Mouse (Mus musculus) retina, embryonic 14.5 days (tissue): ENCODE data around the gene Cdk7.
"Not testable (repeated sequence)": the region's sequence is repeated elsewhere in the genome, so short reads cannot be mapped to it uniquely, and the experiment has no call there.

ENCODE experiments used
- DNase-seq: peaks from one replicate; pipeline ENCODE4 v3.0.0-alpha.2; 2015; ENCODE audit warnings: low spot score

The Cdk7 gene

DNA sequence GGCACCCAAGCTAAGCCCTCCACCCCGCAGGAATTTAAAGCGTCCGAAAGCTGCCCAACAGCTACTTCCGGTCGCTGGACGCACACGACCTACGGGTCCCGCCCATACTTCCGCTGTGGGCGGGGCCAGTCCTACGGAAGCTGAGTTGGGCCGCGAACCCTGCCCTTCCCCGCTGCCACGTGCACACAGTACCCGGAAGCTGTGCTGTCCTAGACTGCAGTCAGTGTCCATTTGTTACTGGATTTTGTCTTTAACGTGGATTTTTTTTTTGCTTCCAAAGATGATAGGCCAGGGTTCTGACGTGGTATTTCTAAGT lies at the start of gene Cdk7:
Cdk7 (minus strand) TSS at position 79 of the 316 bp plus-strand sequence.
- peak; percentile 97 for DNase-seq

DNA sequence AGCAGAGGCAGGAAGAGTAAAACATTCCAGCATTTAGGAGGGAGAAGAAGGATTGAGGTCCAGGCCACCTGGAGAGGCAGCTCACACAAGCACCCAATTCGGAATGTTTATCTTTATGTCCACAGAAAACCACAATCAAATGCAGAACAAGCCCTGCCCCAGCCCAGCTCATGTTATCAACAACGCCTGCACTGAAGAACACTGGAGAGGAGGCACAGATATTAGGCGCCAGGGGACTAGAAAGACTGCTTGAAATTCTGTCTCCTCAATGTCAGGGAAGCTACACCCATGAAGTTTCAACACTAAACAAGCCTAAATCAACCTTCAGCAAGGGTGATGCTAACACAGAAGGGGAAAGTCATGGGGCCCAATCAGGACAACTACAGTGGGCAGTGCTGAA lies 46.8 kb upstream of the Cdk7 start:
- no peak for DNase-seq

DNA sequence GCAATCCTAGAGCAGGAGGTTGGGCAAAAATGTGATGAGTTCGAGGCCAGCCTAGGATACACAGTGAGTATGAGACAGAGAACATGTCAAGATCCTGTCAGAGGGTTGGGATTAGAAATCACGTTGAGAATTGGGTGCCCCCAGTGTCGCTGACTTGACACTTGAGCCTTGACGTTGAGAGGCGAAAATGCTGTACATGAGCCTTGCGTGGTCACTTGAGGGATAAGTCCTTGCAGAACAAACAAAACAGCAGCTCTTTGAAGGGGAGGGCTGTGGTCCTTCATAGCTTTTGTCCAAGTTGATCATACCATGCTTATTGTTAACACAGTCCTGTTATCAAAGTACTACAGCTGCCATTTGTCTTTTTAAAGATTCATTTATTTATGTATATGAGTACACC lies 46.0 kb upstream of the Cdk7 start:
- no peak for DNase-seq

DNA sequence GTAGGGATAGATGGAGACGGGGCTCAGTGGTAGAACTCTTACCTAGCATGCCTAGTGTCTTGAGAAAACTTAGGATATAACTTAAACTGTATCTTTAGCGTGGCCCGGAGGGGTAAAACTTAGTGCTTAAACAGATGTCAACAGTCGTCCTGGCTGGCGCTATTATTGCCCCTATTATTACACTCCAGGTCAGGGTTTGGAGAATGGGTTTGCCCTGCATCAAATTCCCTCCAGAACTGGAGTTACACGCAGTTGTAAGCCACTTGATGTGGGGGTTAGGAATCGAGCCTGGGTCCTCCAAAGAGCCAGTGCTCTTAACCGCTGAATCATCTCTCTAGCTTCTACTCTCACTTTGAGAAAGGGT lies 45.3 kb upstream of the Cdk7 start:
- no peak for DNase-seq

DNA sequence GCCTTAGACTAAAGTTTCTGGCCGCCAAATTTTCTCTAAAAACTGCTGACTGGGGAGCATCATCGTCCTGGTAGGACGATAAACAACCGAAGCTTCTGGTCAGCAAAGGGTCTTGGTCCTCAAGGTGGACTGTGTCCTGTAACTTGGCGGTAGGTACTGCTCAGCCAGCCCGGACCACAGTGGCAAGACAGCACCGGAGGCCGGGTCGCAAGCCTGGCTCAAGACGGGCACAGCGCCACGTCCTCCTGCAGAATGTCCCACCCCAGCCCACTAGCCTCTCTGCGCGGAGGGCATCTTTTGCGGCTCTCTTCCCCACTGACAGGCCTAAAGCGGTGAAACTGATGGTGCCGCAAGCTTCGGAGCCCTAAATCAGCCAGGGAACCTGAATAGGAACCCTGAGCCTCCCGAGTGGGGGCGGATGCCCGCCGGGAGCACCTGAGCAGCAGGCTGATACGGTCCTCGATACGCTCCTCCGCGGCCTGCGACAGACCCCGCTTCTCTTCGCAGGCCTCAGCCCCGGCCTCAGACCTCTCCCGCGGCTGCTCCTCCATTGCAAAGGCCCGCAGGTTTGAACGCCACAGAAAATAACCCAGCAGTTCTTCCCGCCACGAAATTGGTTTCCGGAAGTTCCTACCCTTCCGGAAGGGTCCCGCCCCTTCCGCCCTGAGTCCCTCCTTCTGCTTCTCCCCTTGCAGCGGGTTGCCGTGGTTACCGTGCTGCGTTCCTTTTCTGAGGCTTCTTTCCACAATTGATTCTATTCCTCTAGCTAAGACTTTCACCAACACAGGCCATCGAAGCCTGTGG lies 44.7 kb upstream of the Cdk7 start, which contains the start of gene Cenph:
Cenph (minus strand) TSS at position 648 of the 804 bp plus-strand sequence.
- DNase-seq: peak; percentile 90

DNA sequence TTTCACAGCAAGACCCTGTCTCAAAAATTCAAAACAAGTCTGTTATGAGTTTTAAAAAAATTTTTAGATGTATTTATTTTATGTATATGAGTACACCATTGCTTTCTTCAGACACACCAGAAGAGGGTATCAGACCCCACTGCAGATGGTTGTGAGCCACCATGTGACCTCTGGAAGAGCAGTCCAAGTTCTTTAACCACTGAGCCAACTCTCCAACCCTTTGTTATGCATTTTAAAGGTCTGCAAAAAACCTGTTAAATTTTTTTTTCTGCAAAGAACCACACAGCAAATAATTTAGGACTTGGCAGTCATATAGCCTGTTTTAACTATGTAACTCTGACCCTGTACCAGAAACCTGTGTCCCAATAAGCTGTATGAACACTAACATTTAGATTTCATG lies 44.0 kb upstream of the Cdk7 start:
- DNase-seq: no peak

DNA sequence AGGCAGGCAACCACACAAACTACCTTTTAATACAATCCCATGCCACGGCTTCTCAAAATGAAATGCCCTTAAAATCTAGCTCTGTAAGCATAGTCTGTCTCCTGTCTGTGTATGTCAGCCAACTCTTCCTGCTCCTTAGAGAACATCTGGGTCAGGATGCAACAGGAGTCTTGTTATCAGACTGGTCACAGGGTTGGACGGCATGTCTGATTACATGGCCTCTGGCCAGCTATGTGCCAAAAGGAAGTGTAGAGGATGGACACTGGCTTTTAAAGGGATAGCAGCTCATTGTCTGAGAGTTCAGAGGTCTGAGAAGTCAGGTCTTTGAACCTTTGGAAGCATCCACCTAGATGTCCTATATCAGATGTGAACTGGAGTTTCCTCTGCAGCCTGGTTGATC lies 24.6 kb upstream of the Cdk7 start:
- DNase-seq: no peak

DNA sequence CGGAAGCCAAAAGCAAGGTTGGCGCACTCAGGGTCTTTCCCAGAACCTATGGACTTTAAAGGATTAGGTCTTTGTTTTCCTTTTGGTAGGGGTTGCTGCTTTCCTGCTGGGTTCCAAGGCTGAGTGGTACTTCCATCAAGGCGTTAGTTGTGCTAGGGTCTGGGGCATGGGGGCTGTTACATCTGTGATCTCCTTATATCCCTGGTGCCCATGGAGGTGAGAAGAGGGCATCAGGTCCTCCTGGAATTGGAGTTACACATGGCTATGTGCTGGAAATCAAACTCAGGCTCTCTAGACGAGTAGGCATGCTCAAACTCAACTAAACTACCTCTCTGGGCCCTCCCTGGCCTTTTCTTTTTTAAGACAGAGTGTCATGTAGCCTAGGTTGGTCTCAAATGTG lies 23.4 kb upstream of the Cdk7 start:
- no peak for DNase-seq

DNA sequence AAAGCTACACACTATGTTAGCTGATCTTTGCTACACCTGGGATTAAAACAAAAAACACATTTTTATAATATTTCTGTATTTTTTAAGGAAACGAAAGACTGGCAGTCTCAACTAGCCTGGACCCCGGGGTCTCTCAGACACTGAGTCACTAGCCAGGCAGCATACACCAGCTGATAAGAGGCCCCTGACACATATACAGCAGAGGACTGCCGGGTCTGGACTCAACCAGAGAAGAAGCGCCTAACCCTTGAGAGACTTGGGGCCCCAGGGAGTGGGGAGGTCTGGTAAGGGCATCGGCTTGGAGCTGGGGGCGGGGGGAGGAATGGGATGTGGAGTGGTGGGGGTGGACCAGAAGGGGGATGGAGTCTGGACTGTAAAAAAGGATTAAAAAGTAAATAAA lies 22.3 kb upstream of the Cdk7 start:
- DNase-seq: no peak

DNA sequence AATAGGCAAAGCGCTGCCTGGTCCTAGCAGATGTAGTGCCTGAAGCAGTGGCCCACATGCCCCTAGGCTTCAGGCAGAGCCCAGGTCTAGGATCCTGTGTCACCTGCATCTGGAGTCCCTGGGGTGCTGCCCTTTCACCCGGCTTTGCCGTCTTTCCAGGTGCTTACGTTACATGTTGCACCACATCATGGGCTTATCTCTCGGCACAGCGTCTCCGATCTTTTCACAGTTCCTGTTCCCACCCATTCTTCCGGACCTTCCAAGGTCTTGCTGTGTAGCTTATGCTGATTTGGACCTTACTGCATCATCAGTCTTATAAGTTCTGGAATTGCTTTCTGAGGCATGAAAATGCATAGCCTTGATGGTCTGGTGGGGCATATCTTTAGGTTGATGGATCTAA lies 21.8 kb upstream of the Cdk7 start:
- DNase-seq: no peak

DNA sequence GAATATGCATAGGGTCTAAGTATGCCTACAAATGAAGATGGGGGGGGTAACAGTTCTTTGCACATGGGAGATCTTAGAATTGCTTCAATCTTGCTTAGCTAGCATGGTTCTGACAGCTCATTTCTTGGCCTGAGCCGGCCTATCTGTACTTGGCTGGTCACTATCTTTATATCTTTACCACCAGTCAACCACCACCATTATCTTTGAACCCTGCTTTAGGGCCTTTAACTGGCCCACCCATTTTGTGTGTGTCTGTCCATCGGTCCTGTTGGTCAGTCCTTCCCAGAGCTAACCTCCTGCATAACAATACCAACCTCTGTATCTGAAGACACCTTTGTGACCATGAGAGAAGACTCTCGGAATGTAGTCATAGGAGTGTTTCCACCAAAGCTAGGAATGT lies 20.7 kb upstream of the Cdk7 start:
- DNase-seq: no peak

DNA sequence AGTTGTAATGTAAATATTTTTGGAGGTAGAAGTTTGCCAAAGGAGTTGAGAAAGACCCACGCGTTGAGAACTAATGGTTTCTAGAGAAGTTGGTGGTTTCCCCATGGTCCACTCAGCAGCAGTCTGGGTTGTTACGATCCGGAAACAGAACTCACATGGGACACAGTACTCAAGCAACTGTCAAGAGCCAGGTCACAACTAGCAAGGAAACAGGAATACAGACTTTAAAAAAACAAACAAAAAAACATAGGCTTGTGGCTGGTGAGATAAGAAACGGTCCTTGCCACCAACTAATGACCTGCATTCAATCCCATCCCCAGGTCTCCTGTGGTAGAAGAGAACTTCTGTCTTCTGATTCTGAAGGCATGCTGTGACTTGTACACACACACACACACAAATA lies 20.1 kb upstream of the Cdk7 start:
- DNase-seq: no peak

DNA sequence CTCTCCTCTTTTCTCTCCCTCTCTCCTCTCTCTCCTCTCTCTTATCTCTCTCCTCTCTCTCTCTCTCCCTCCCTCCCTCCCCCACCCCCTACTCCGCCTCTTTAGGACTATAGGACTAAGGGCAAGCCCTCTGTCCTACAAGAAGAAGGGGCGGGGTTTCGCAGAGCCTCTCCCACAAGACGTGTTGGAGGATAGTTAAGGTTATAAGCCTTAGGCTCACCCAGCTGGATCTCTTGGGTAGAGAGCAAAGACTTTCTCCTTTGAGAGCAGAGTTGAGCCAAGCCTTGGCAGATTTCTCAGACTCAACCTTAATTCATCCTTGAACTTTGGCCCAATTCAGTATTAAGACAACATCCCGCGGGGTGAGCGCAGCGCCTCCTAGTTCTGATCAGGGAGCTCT lies 17.9 kb upstream of the Cdk7 start:
- DNase-seq: no peak

DNA sequence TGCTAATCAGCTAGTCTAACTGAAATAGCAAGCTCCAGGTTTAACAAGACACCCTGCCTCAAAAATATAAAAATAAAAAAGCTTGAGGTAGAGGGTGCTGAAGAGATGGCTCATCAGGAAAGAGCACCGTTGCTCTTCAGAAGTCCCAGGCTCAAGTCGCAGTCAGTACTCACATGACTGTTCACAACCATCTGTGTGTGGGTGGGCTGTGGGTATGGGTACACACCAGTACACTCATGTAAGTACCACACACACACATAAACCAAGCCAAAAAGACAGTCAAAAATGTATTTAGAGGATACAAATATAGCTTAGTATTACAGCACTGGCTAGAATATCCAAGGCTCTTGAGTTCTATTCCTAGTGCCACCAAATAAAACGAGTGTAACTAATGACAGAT lies 15.4 kb upstream of the Cdk7 start:
- no peak for DNase-seq

DNA sequence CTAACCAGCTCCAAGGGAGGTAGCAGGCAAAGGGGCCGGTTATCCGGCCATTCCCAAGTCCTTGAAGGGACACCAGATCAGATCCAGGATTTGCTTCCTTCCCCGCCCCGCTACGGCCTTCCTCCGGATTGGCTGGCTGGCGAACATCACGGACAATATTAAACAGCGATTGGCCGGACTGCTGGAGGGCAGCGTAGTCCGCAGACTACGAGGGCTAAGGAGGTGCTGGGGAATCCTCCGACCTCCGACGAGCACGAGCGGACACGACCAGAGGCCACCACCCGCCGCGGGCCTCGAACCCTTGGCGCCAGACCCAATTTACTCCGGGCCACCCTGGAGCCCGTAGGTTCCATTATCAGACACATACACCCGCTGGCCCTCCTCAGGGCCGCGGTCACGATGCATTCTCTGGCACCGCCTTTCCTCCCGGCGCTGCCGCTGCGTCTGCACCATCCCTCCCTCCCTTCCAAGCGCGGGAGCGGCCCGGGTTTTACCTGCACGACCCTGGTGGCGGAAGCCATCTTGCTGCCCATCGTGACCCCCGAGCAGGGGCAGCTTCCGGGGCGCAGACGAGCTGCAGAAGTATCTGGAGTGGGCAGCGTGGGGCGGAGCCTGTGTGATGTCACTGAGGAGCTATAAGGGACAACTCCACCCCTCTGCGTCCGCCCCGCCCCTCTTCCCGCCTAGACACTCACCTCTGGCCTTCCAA lies 13.5 kb upstream of the Cdk7 start, which contains the start of gene Mrps36:
Mrps36 (minus strand) TSS at position 624 of the 709 bp plus-strand sequence.
- DNase-seq: peak; percentile 97

DNA sequence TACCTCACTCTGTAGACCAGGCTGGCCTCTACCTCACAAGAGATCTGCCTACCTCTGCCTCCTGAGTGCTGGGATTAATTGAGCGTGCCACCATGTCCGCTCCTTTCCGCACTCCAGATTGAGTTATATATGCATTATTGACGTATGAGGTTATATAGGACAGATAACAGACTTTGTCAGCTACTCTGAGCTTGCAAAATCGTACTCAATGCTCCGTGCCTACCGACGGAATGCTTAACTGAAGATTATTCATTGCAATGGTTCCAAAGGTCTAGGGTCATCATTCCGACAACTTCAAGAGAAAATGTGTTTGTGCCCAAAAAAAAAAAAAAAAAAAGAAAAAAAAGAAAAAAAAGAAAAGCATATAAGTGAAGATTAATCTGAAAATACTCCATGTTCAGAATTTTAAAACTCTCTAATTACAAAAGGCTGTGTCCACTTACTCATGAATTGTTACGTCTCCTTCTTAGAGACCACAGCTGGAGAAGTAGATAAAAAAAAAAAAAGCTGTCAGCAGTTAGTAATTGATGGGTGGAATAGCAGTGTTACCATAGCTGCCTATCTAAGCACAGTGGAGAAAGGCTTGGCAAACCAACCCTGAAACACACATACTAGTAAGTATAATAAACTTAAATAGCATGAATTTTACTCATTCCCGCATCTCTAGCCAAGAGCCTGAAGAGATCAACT lies 12.8 kb upstream of the Cdk7 start:
- no peak for DNase-seq

DNA sequence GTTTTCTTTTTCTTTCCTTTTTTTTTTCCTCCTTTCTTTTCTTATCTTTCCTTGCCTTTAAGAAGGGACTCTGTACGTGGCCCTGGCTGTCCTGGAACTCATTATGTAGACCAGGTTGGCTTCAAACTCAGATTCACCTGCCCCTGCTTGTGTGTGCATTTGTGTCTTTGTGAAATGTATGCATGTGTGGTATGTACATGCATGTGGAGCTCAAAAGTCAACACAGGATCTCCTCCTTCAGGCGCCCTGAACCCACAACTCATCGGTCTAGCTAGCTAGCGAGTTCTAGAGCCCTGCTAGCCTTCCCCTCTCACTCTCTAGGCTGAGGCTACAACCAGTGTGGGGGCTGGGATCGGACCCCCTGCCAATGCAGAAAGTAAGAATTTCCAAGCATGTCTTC lies 12.1 kb upstream of the Cdk7 start:
- DNase-seq: no peak

DNA sequence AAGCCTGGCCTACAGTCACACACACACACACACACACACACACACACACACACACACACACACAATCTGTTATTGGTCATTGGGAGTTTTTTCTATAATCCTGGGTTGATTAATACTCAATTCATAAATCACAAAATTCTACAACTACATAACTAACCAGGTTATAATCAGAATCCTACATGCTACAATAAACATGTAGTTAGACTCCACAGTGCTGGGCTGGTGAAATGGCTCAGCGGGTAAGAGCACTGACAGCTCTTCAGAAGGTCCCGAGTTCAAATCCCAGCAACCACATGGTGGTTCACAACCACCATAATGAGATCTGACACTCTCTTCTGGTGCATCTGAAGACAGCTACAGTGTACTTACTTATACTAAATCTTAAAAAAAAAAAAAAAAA lies 2.0 kb upstream of the Cdk7 start:
- no peak for DNase-seq

DNA sequence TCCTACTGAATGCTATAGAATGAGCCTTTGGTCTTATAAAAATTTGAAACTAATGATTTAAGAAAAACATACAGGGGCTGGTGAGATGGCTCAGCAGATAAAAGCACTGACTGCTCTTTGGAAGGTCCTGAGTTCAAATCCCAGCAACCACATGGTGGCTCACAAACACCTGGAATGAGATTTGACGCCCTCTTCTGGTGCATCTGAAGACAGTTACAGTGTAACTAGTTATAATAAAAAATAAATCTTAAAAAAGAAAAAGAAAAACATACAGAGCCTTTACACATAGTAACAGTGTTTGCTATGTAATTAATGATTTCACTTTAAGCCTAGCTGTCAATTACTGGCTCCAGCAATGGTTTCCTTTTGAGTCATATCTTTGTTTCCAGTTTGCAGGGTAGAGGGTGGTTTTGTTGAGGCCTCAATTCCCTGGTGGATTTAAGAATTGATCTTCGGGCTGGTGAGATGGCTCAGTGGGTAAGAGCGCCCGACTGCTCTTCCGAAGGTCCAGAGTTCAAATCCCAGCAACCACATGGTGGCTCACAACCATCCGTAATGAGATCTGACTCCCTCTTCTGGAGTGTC lies 815 bp upstream of the Cdk7 start:
- not testable (repeated sequence) for DNase-seq

DNA sequence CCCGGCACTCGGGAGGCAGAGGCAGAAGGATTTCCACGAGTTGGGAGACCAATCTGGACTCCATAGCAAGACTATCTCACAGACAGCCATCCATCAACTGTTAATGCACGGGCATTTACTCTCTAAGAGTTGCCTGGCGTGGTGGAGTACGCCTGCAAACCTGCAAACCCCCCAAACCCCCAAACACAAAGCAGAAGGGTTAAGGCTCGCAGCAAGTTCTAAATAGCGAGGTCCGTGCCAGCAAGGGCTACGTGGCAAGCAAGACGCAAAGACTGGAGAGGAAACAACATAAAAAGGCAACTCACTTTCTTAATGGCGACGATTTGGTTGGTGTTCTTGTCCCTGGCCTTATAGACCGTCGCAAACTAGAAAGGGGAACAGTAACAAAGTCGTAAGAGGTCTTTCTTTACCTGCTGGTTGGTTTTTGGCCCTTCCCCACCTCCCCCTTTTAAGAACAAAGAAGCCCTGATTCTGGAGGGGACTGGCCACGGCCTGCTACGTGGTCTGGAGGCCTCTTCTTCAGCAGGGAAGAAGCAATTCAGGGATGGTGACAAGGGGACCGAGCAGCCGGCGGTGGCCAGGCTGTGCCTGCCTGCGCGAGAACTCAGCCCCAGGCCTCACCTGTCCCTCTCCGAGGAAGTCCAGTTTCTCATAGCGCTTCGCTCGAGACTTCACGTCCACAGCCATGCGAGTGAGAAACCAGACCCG lies 432 bp downstream of the Cdk7 start:
- DNase-seq: no peak

DNA sequence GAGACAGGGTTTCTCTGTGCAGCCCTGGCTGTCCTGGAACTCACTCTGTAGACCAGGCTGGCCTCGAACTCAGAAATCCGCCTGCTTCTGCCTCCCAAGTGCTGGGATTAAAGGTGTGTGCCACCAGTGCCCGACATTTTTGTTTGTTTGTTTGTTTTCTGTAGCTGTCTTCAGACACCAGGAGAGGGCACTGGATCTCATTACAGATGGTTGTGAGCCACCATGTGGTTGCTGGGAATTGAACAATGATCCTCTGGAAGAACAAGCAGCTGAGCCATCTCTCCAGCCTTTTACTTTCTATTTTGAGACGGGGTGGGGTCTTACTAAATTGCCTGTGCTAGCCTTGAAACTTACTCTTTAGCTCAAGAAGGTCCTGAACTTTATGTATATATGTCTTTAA lies 2.2 kb downstream of the Cdk7 start:
- not testable (repeated sequence) for DNase-seq

DNA sequence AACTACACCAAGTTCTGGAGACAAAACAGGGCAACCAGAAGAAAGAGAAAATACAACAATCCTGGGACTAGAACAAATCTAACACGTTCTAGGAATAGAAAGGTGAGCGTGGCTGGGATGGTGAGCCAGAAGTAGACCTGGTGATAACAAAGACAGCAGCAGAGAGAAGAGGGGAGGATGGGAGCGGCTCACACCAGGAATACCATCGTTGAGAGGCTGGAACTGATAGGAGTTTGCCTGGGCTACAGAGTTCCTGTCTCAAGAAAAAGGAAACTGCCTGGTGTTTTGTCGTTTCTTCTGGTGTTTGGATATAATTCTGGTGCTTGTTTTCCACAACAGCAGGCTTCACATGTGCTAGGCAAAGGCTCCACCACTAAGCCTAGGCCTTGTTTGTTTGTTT lies 2.7 kb downstream of the Cdk7 start:
- DNase-seq: no peak
